Mouse (Mus musculus) erythroblast, embryonic 14.5 days (primary cell): Measurements from ENCODE around the gene Rbms3.

Experiments used
- GATA1 ChIP-seq: IDR thresholded peaks from 2 replicates; pipeline ENCODE4 v1.6.1; 2012; ENCODE audit warnings: low read length, inconsistent platforms, mixed read lengths
- TAL1 ChIP-seq: IDR thresholded peaks from 3 replicates; pipeline ENCODE4 v1.6.1; 2012; ENCODE audit warnings: low read length, inconsistent platforms, mixed read lengths

- TF ChIP-seq GATA1 (no peak), TAL1 (no peak)
Observed at GRCm38 (mm10) chr9:117197531-117197930, 432.2 kb downstream of the Rbms3 start.
